Mouse (Mus musculus): ENCODE measurements at regions not wholly inside any gene's neighbourhood (a gene's known extent, or its start where the extent isn't known, plus 50 kb on each side); places are given as distances from the start of the nearest gene placed in this dataset.
"Not testable (repeated sequence)": the region's sequence is repeated elsewhere in the genome, so short reads cannot be mapped to it uniquely, and the experiment has no call there.

DNA sequence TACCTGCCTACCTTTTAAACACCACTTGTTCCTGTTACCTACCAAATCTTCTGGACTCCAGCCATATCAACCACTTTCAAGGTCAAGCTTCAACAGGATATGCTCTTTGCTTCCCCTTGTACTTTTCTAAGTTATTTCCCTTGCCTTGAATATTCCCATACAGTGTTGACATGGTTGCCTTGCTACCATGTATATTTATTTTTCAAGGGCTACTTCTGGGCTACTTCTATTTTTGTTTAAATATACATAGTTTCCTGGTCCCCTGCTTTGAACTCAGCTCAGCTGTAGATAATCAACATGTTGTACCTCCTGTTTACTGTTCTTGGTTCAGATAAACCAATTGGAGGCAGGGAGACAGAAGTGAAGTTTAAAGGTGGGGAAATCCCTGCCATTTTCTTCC lies 106.8 kb upstream of the Pdc start:
- H3K9ac ChIP-seq, result no peak overlapping the region
- H3K27ac ChIP-seq (ENCODE audit: low read depth, low read length), result no peak overlapping the region
- H3K4me3 ChIP-seq (ENCODE audit: low read depth, low read length), result no peak overlapping the region
- H3K4me2 ChIP-seq (ENCODE audit: low read depth), result no peak overlapping the region
- no peak for ATAC-seq
- H3K9me3 ChIP-seq (ENCODE audit: low read length), result no peaks in the 10 kb centered on the region
- no peaks in the 10 kb centered on the region for H3K36me3 ChIP-seq (ENCODE audit: insufficient read depth)
- no peak for TF ChIP-seq CTCF (IDR thresholded peaks at IDR 0.05; ENCODE audit: low read depth)
- H3K27me3 ChIP-seq (ENCODE audit: insufficient read depth, low read length), result no peaks in the 10 kb centered on the region
- H3K4me1 ChIP-seq (ENCODE audit: insufficient read depth), result no peaks in the 10 kb centered on the region
- no peak for DNase-seq

DNA sequence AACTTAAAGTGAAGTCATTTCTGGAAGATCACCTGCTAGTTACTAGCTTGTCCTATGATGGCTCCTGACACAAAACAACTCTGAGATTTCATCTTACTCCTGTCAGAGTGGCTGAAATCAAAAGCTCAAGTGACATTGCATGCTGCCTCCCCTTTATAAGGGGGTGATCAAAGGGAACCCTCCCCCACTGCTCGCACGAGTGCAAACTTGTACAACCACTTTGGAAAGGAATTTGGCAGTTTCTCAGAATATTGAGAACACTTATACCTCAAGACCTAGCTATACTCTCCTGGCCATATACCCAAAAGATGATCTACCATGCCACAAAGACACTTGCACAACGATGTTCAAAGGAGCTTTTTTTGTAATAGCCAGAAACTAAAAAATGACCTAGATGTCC lies 102.5 kb upstream of the Pdc start:
- Histone ChIP-seq H3K27me3 (ENCODE audit: insufficient read depth, low read length) (no peaks in the 10 kb centered on the region), H3K4me1 (ENCODE audit: insufficient read depth) (no peaks in the 10 kb centered on the region), H3K27ac (ENCODE audit: low read depth, low read length) (no peak overlapping the region), H3K36me3 (ENCODE audit: insufficient read depth) (no peaks in the 10 kb centered on the region), H3K9ac (no peak overlapping the region), H3K9me3 (ENCODE audit: low read length) (no peaks in the 10 kb centered on the region), H3K4me2 (ENCODE audit: low read depth) (no peak overlapping the region), H3K4me3 (ENCODE audit: low read depth, low read length) (no peak overlapping the region)
- no peak for TF ChIP-seq CTCF (IDR thresholded peaks at IDR 0.05; ENCODE audit: low read depth)
- 89% methylated on average over 3 of the region's 3 CpGs for WGBS
- no peak for ATAC-seq
- no peak for DNase-seq

GRCm38 (mm10) chr1:150218802-150219201 lies 100.4 kb upstream of the Pdc start:
- Histone ChIP-seq H3K9me3 (ENCODE audit: low read length) (no peaks in the 10 kb centered on the region), H3K27me3 (ENCODE audit: insufficient read depth, low read length) (no peaks in the 10 kb centered on the region), H3K9ac (no peak overlapping the region), H3K4me1 (ENCODE audit: insufficient read depth) (no peaks in the 10 kb centered on the region), H3K4me2 (ENCODE audit: low read depth) (no peak overlapping the region), H3K4me3 (ENCODE audit: low read depth, low read length) (no peak overlapping the region), H3K36me3 (ENCODE audit: insufficient read depth) (no peaks in the 10 kb centered on the region), H3K27ac (ENCODE audit: low read depth, low read length) (no peak overlapping the region)
- ATAC-seq (no peak), DNase-seq (no peak)
- WGBS, result 71% methylated on average over 2 of the region's 2 CpGs
- TF ChIP-seq CTCF (IDR thresholded peaks at IDR 0.05; ENCODE audit: low read depth), result no peak

- ATAC-seq (no peak), DNase-seq (no peak)
- no peaks in the 10 kb centered on the region for H3K9me3 ChIP-seq (ENCODE audit: low read length)
- 76% methylated on average over 6 of the region's 6 CpGs for WGBS
- H3K27me3 ChIP-seq (ENCODE audit: insufficient read depth, low read length), result no peaks in the 10 kb centered on the region
- no peaks in the 10 kb centered on the region for H3K36me3 ChIP-seq (ENCODE audit: insufficient read depth)
- TF ChIP-seq CTCF (IDR thresholded peaks at IDR 0.05; ENCODE audit: low read depth), result no peak
- no peak overlapping the region for H3K4me2 ChIP-seq (ENCODE audit: low read depth)
- H3K27ac ChIP-seq (ENCODE audit: low read depth, low read length), result no peak overlapping the region
- no peaks in the 10 kb centered on the region for H3K4me1 ChIP-seq (ENCODE audit: insufficient read depth)
- H3K9ac ChIP-seq, result no peak overlapping the region
- H3K4me3 ChIP-seq (ENCODE audit: low read depth, low read length), result no peak overlapping the region
Measured at GRCm38 (mm10) chr1:150225529-150225928, 93.7 kb upstream of the Pdc start.

DNA sequence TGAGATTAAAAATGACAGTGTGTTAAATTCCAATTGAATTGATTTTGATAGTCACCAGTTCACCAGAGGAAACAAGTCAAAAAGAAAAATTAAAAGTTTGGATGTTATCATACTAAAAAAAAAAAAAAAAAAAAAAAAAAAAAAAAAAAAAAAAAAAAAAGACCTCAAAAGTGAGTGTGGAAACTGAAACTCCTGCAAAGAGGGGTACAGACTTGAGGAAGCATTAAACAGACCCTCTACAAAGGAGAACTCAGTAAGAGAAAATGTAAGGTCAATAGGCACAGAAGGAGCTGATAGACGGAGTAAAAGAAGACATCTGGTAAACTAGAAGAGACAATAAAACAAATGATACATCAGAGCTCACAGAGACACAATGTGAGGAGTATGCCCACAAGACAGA lies 79.7 kb upstream of the Pdc start:
- H3K9me3 ChIP-seq (ENCODE audit: low read length); H3K27me3 ChIP-seq (ENCODE audit: insufficient read depth, low read length); H3K36me3 ChIP-seq (ENCODE audit: insufficient read depth); H3K27ac ChIP-seq (ENCODE audit: low read depth, low read length); H3K4me1 ChIP-seq (ENCODE audit: insufficient read depth); ATAC-seq; H3K9ac ChIP-seq; DNase-seq; H3K4me3 ChIP-seq (ENCODE audit: low read depth, low read length); H3K4me2 ChIP-seq (ENCODE audit: low read depth): not testable (repeated sequence)
- 90% methylated on average over 1 of the region's 1 CpGs for WGBS

GRCm38 (mm10) chr1:150240110-150240509 lies 79.1 kb upstream of the Pdc start:
- no peak for DNase-seq
- Histone ChIP-seq H3K36me3 (ENCODE audit: insufficient read depth) (no peaks in the 10 kb centered on the region), H3K4me3 (ENCODE audit: low read depth, low read length) (no peak overlapping the region), H3K4me2 (ENCODE audit: low read depth) (no peak overlapping the region), H3K27ac (ENCODE audit: low read depth, low read length) (no peak overlapping the region), H3K9me3 (ENCODE audit: low read length) (no peaks in the 10 kb centered on the region), H3K9ac (no peak overlapping the region), H3K27me3 (ENCODE audit: insufficient read depth, low read length) (no peaks in the 10 kb centered on the region), H3K4me1 (ENCODE audit: insufficient read depth) (no peaks in the 10 kb centered on the region)
- WGBS, result 92% methylated on average over 3 of the region's 3 CpGs
- no peak for ATAC-seq
- no peak for TF ChIP-seq CTCF (IDR thresholded peaks at IDR 0.05; ENCODE audit: low read depth)

- Histone ChIP-seq H3K9me3 (ENCODE audit: low read length) (no peaks in the 10 kb centered on the region), H3K9ac (no peak overlapping the region), H3K4me2 (ENCODE audit: low read depth) (no peak overlapping the region), H3K36me3 (ENCODE audit: insufficient read depth) (no peaks in the 10 kb centered on the region), H3K27me3 (ENCODE audit: insufficient read depth, low read length) (no peaks in the 10 kb centered on the region), H3K4me3 (ENCODE audit: low read depth, low read length) (no peak overlapping the region), H3K27ac (ENCODE audit: low read depth, low read length) (no peak overlapping the region), H3K4me1 (ENCODE audit: insufficient read depth) (no peaks in the 10 kb centered on the region)
- TF ChIP-seq CTCF (IDR thresholded peaks at IDR 0.05; ENCODE audit: low read depth), result no peak
- ATAC-seq, result no peak
- DNase-seq, result no peak
- 89% methylated on average over 4 of the region's 4 CpGs for WGBS
Measured at GRCm38 (mm10) chr1:150241153-150241552, 78.1 kb upstream of the Pdc start.

DNA sequence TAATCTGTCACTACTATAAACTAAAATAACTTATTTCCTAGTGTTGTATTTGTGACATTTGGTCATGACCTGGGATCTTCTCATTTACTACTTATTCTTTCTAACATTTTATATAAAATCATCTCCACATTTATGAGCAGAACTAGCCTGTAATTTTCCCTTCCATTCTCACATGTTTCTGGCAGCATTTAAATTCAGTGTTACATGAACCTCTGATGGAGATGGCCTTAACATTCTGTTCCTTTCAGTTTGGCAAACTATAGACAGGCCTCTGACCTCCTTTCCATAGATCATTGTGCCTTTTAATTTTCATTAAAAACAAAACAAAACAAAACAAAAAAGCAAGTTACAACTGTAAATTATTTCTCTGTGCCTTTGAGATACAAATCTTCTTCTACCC lies 77.1 kb upstream of the Pdc start:
- no peaks in the 10 kb centered on the region for H3K4me1 ChIP-seq (ENCODE audit: insufficient read depth)
- no peaks in the 10 kb centered on the region for H3K27me3 ChIP-seq (ENCODE audit: insufficient read depth, low read length)
- DNase-seq (no peak), ATAC-seq (no peak)
- H3K4me3 ChIP-seq (ENCODE audit: low read depth, low read length), result no peak overlapping the region
- no peak overlapping the region for H3K4me2 ChIP-seq (ENCODE audit: low read depth)
- no peaks in the 10 kb centered on the region for H3K9me3 ChIP-seq (ENCODE audit: low read length)
- H3K36me3 ChIP-seq (ENCODE audit: insufficient read depth), result no peaks in the 10 kb centered on the region
- no peak for TF ChIP-seq CTCF (IDR thresholded peaks at IDR 0.05; ENCODE audit: low read depth)
- H3K27ac ChIP-seq (ENCODE audit: low read depth, low read length), result no peak overlapping the region
- no peak overlapping the region for H3K9ac ChIP-seq
